ENCODE assay signal across 19 mouse cellular contexts in the genomic region with DNA sequence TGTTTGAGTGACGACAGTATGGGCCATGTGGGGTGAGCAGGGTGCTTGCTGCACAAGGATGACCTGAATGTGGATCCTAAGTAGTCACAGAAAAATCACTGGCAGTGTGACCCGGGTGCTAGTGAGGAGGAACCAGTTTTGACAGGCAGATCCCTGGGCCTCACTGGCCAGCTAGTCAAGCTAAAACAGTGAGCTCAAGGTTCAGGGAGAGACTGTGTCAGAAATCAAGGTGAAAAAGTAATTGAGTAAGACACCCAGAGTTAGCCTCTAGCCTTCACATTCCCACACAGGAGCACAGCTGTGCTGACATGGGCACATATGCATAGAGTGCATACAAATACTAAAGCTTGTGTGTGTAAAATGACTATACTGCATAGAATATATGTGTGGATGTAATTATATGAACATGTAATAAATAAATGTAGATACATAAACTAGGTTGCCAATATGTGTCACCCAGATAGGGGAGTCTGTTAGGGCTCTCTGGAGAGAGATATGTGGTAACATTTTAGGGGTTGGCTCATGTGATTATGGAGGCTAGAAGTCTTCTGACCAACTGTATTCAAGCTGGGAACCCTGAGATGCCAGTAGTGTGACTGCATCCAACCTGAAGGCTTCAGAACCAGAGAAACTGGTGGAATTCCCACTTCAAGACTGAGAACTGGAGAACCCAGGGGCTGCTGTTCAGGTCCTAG. TPM values are rescaled to one million over a fixed set of nuclear protein-coding genes. Genes with fewer than 3 reads are reported as not detected.
DNase-seq lines count a peak whose midpoint lies in the region; ATAC-seq and TF ChIP-seq lines count a peak whose summit lies in the region.
"Had no signal": no experiment of that assay in that cellular context is flagged by ENCODE, and none has a peak within 500 bp of the region (broad histone marks: within the 10 kb centered on the region; RNA-seq: fewer than 3 reads in every experiment).

No protein-coding gene starts in this region.

- no peak for DNase-seq in hindbrain, embryonic 10.5 days (ENCODE audit: low spot score)
- DNase-seq in midbrain, postnatal 0 days (ENCODE audit: low spot score): no peak
- DNase-seq in liver, embryonic 13.5 days: peak; percentile 17
- DNase-seq in thymus, postnatal 36 days: no peak
- no peak for DNase-seq in lung, postnatal 14 days
- DNase-seq: adrenal gland, postnatal 36 days; cerebellum, adult 11-12 months; cerebellum, postnatal 14 days; embryo, embryonic 11 days; forebrain, postnatal 0 days; heart, postnatal 14 days; lung, postnatal 10 days; thymus, postnatal 25 days had no signal

- H3K27me3 ChIP-seq in hindbrain, embryonic 12.5 days: no peaks in the 10 kb centered on the region
- H3K27me3 ChIP-seq in hindbrain, embryonic 10.5 days (ENCODE audit: insufficient read depth, poor library complexity, severe bottlenecking): no peaks in the 10 kb centered on the region
- H3K27me3 ChIP-seq in midbrain, embryonic 12.5 days: no peaks in the 10 kb centered on the region
- H3K27me3 ChIP-seq in midbrain, postnatal 0 days (ENCODE audit: insufficient read depth, low read length): no peaks in the 10 kb centered on the region
- H3K27me3 ChIP-seq in liver, embryonic 13.5 days: no peaks in the 10 kb centered on the region
- H3K27me3 ChIP-seq: heart, embryonic 12.5 days had no signal

- 82% methylated on average over 2 of the region's 2 CpGs for WGBS in hindbrain, embryonic 12.5 days
- 83% methylated on average over 2 of the region's 2 CpGs for WGBS in hindbrain, embryonic 10.5 days
- 86% methylated on average over 2 of the region's 2 CpGs for WGBS in midbrain, embryonic 12.5 days
- 84% methylated on average over 2 of the region's 2 CpGs for WGBS in midbrain, postnatal 0 days
- 60% methylated on average over 2 of the region's 2 CpGs for WGBS in liver, embryonic 13.5 days (ENCODE audit: insufficient replicate concordance)

- H3K9me3 ChIP-seq in hindbrain, embryonic 12.5 days (replicated peaks): no peaks in the 10 kb centered on the region
- no peaks in the 10 kb centered on the region for H3K9me3 ChIP-seq in hindbrain, embryonic 10.5 days
- no peaks in the 10 kb centered on the region for H3K9me3 ChIP-seq in midbrain, embryonic 12.5 days
- H3K9me3 ChIP-seq in midbrain, postnatal 0 days (ENCODE audit: low read length): no peaks in the 10 kb centered on the region
- H3K9me3 ChIP-seq in liver, embryonic 13.5 days (replicated peaks): no peaks in the 10 kb centered on the region
- H3K9me3 ChIP-seq: forebrain, embryonic 10.5 days; G1E; heart, embryonic 12.5 days had no signal

- H3K9ac ChIP-seq in hindbrain, embryonic 12.5 days: no peak overlapping the region
- H3K9ac ChIP-seq in midbrain, embryonic 12.5 days (replicated peaks): no peak overlapping the region
- H3K9ac ChIP-seq in midbrain, postnatal 0 days (replicated peaks; ENCODE audit: low read length, poor library complexity, severe bottlenecking): no peak overlapping the region
- H3K9ac ChIP-seq in liver, embryonic 13.5 days: peak overlapping the region; percentile 47; the same call in 1 of the 2 replicates
- H3K9ac ChIP-seq: forebrain, postnatal 0 days; heart, embryonic 12.5 days had no signal

- peak overlapping the region; percentile 60; the same call in 1 of the 2 replicates for H3K27ac ChIP-seq in hindbrain, embryonic 12.5 days
- no peak overlapping the region for H3K27ac ChIP-seq in hindbrain, embryonic 10.5 days
- H3K27ac ChIP-seq in midbrain, embryonic 12.5 days (replicated peaks): no peak overlapping the region
- H3K27ac ChIP-seq in midbrain, postnatal 0 days (ENCODE audit: low read depth, low read length): no peak overlapping the region
- peak overlapping the region; percentile 65 for H3K27ac ChIP-seq in liver, embryonic 13.5 days
- H3K27ac ChIP-seq: forebrain, embryonic 10.5 days had no signal

- TF ChIP-seq CTCF in midbrain, postnatal 0 days (IDR thresholded peaks at IDR 0.05): no peak

- peaks cover 7% of the 10 kb centered on the region for H3K4me1 ChIP-seq in hindbrain, embryonic 12.5 days
- peaks cover 4% of the 10 kb centered on the region; the same call in 1 of the 2 replicates for H3K4me1 ChIP-seq in hindbrain, embryonic 10.5 days (replicated peaks)
- peaks cover 5% of the 10 kb centered on the region for H3K4me1 ChIP-seq in midbrain, embryonic 12.5 days
- H3K4me1 ChIP-seq in midbrain, postnatal 0 days (ENCODE audit: insufficient read depth, low read length): no peaks in the 10 kb centered on the region
- H3K4me1 ChIP-seq in liver, embryonic 13.5 days (replicated peaks): peaks cover 69% of the 10 kb centered on the region

- no peak for ATAC-seq in hindbrain, embryonic 12.5 days (ENCODE audit: low FRiP score)
- ATAC-seq in midbrain, embryonic 12.5 days (ENCODE audit: low FRiP score, low read depth): 0 out of 2 replicates have a peak, but pooled peaks have one; percentile 9
- ATAC-seq in midbrain, postnatal 0 days (ENCODE audit: low FRiP score): no peak
- peak; percentile 76 for ATAC-seq in liver, embryonic 13.5 days (ENCODE audit: low read depth)
- ATAC-seq: forebrain, postnatal 0 days had no signal

- no peak overlapping the region for H3K4me3 ChIP-seq in hindbrain, embryonic 12.5 days
- H3K4me3 ChIP-seq in hindbrain, embryonic 10.5 days: no peak overlapping the region
- no peak overlapping the region for H3K4me3 ChIP-seq in midbrain, embryonic 12.5 days
- H3K4me3 ChIP-seq in midbrain, postnatal 0 days (ENCODE audit: low read depth, low read length): no peak overlapping the region
- H3K4me3 ChIP-seq in liver, embryonic 13.5 days (replicated peaks): no peak overlapping the region
- H3K4me3 ChIP-seq: forebrain, embryonic 10.5 days; heart, embryonic 12.5 days; myocyte had no signal

- H3K36me3 ChIP-seq in hindbrain, embryonic 12.5 days: no peaks in the 10 kb centered on the region
- H3K36me3 ChIP-seq in hindbrain, embryonic 10.5 days: no peaks in the 10 kb centered on the region
- H3K36me3 ChIP-seq in midbrain, embryonic 12.5 days: no peaks in the 10 kb centered on the region
- no peaks in the 10 kb centered on the region for H3K36me3 ChIP-seq in midbrain, postnatal 0 days (ENCODE audit: insufficient read depth, low read length)
- no peaks in the 10 kb centered on the region for H3K36me3 ChIP-seq in liver, embryonic 13.5 days
- H3K36me3 ChIP-seq: forebrain, embryonic 10.5 days; heart, embryonic 12.5 days had no signal

- H3K4me2 ChIP-seq in hindbrain, embryonic 12.5 days (replicated peaks): no peak overlapping the region
- H3K4me2 ChIP-seq in midbrain, embryonic 12.5 days (replicated peaks): no peak overlapping the region
- H3K4me2 ChIP-seq in midbrain, postnatal 0 days (ENCODE audit: low read depth, low read length, poor library complexity, severe bottlenecking): no peak overlapping the region
- no peak overlapping the region for H3K4me2 ChIP-seq in liver, embryonic 13.5 days
- H3K4me2 ChIP-seq: heart, embryonic 12.5 days had no signal

RNA-seq across cellular contexts. Expression of a gene that starts 47.6 kb away (rescaled TPM):
- 71.1 and 73.1 TPM in 2 replicates for polyA plus RNA-seq in hindbrain, embryonic 12.5 days (2016; fragmentation: Nextera tagmentation; extraction: Ambion mirVana)
- polyA plus RNA-seq in hindbrain, embryonic 10.5 days (2016; fragmentation: Nextera tagmentation; extraction: Ambion mirVana): 49.3 and 52.3 TPM in 2 replicates
- polyA plus RNA-seq in midbrain, embryonic 12.5 days (2016; fragmentation: Nextera tagmentation; extraction: Ambion mirVana): 60.5 and 69.0 TPM in 2 replicates
- 27.9 and 38.9 TPM in 2 replicates for total RNA-seq in midbrain, postnatal 0 days (2014; rRNA removed)
- polyA plus RNA-seq in midbrain, postnatal 0 days (2015; fragmentation: Nextera tagmentation; extraction: Ambion mirVana): 27.9 and 33.5 TPM in 2 replicates
- 8.1 and 9.5 TPM in 2 replicates for polyA plus RNA-seq in liver, embryonic 13.5 days (2015; fragmentation: Nextera tagmentation; extraction: Ambion mirVana)

Comparison
In these comparisons a context has a peak if more than half of its experiments do, and no peak if none do; other contexts are left out.
1. ATAC-seq: peak in midbrain, embryonic 12.5 days (single experiment) and liver, embryonic 13.5 days (single experiment); none in hindbrain, embryonic 12.5 days (single experiment) and midbrain, postnatal 0 days (single experiment).
2. H3K27ac ChIP-seq: peak in hindbrain, embryonic 12.5 days (single experiment) and liver, embryonic 13.5 days (single experiment); none in hindbrain, embryonic 10.5 days (single experiment), midbrain, embryonic 12.5 days (single experiment) and midbrain, postnatal 0 days (single experiment).